ENCODE assay signal across 16 mouse cellular contexts in genomic region chr1:189806533-189807297, GRCm38 (mm10).
DNase-seq lines count a peak whose midpoint lies in the region; ATAC-seq lines count a peak whose summit lies in the region.
"Had no signal": no experiment of that assay in that cellular context is flagged by ENCODE, and none has a peak within 500 bp of the region (broad histone marks: within the 10 kb centered on the region; RNA-seq: fewer than 3 reads in every experiment).

No protein-coding gene starts in this region.

- no peaks in the 10 kb centered on the region for H3K27me3 ChIP-seq in hindbrain, embryonic 10.5 days (ENCODE audit: insufficient read depth, poor library complexity, severe bottlenecking)
- no peaks in the 10 kb centered on the region for H3K27me3 ChIP-seq in hindbrain, embryonic 13.5 days
- H3K27me3 ChIP-seq: embryonic facial prominence, embryonic 12.5 days; midbrain, embryonic 12.5 days had no signal

- no peak overlapping the region for H3K9ac ChIP-seq in hindbrain, embryonic 13.5 days
- H3K9ac ChIP-seq: embryonic facial prominence, embryonic 12.5 days; midbrain, embryonic 12.5 days had no signal

- peak; percentile 59 for ATAC-seq in frontal cortex, adult (ENCODE audit: low TSS enrichment)
- ATAC-seq in hindbrain, embryonic 13.5 days (ENCODE audit: low FRiP score): no peak
- ATAC-seq: hindbrain, postnatal 0 days had no signal

- peaks cover 9% of the 10 kb centered on the region for H3K36me3 ChIP-seq in hindbrain, embryonic 10.5 days
- H3K36me3 ChIP-seq in hindbrain, embryonic 13.5 days: no peaks in the 10 kb centered on the region
- H3K36me3 ChIP-seq: midbrain, embryonic 12.5 days had no signal

- no peaks in the 10 kb centered on the region for H3K9me3 ChIP-seq in hindbrain, embryonic 10.5 days
- H3K9me3 ChIP-seq in hindbrain, embryonic 13.5 days: no peaks in the 10 kb centered on the region
- H3K9me3 ChIP-seq: embryonic facial prominence, embryonic 12.5 days had no signal

- H3K27ac ChIP-seq in hindbrain, embryonic 10.5 days: 0 out of 2 replicates have a peak overlapping the region, but pooled peaks have one; percentile 12
- no peak overlapping the region for H3K27ac ChIP-seq in hindbrain, embryonic 13.5 days
- H3K27ac ChIP-seq: embryonic facial prominence, embryonic 12.5 days; hindbrain, postnatal 0 days; midbrain, embryonic 12.5 days had no signal

- H3K4me3 ChIP-seq in hindbrain, embryonic 10.5 days: no peak overlapping the region
- H3K4me3 ChIP-seq in hindbrain, embryonic 13.5 days: no peak overlapping the region
- H3K4me3 ChIP-seq: embryonic facial prominence, embryonic 12.5 days; midbrain, embryonic 12.5 days; myocyte had no signal

- WGBS in hindbrain, embryonic 10.5 days: 79% methylated on average over 13 of the region's 13 CpGs
- 72% methylated on average over 13 of the region's 13 CpGs for WGBS in hindbrain, embryonic 13.5 days

- DNase-seq in frontal cortex, postnatal 25 days (ENCODE audit: low spot score in 2 of 2): no peak
- no peak for DNase-seq in hindbrain, embryonic 10.5 days (ENCODE audit: low spot score)
- DNase-seq in right cerebral cortex, adult 18-20 months: peak; percentile 19
- DNase-seq in right cerebral cortex, postnatal 4 days: no peak
- DNase-seq in lung, postnatal 25 days (ENCODE audit: low spot score): peak; percentile 27
- DNase-seq in frontal cortex, postnatal 36 days (ENCODE audit: low spot score in 2 of 2): no peak
- DNase-seq: cerebellum, postnatal 25 days; heart, adult 18-20 months; kidney, adult 2 months; left cerebral cortex, postnatal 4 days had no signal

- no peak overlapping the region for H3K4me2 ChIP-seq in hindbrain, embryonic 13.5 days
- H3K4me2 ChIP-seq: embryonic facial prominence, embryonic 12.5 days; midbrain, embryonic 12.5 days had no signal

- peaks cover 12% of the 10 kb centered on the region for H3K4me1 ChIP-seq in hindbrain, embryonic 10.5 days (replicated peaks)
- no peaks in the 10 kb centered on the region for H3K4me1 ChIP-seq in hindbrain, embryonic 13.5 days (replicated peaks)
- H3K4me1 ChIP-seq: midbrain, embryonic 12.5 days had no signal

Comparison
In these comparisons a context has a peak if more than half of its experiments do, and no peak if none do; other contexts are left out.
1. DNase-seq: peak in right cerebral cortex, adult 18-20 months (single experiment) and lung, postnatal 25 days (single experiment); none in frontal cortex, postnatal 25 days (0 of 2), hindbrain, embryonic 10.5 days (single experiment), right cerebral cortex, postnatal 4 days (single experiment) and frontal cortex, postnatal 36 days (0 of 2).